Mouse (Mus musculus): ENCODE data around the gene Tep1. TPM values are rescaled to one million over a fixed set of nuclear protein-coding genes. Genes with fewer than 3 reads are reported as not detected.
A peak's percentile ranks its signal among the peaks of the same experiment; 100 is the strongest.

The Tep1 gene
- polyA plus RNA-seq, 1 experiment from 2014 or later, result 6.2 TPM

GRCm38 (mm10) chr14:50802441-50802840 is 67.9 kb downstream of the Tep1 start:
- Histone ChIP-seq H3K27ac (no peak overlapping the region), H3K4me1 (no peaks in the 10 kb centered on the region), H3K9me3 (no peaks in the 10 kb centered on the region), H3K27me3 (ENCODE audit: insufficient read depth, poor library complexity, severe bottlenecking) (no peaks in the 10 kb centered on the region), H3K4me3 (no peak overlapping the region), H3K36me3 (no peaks in the 10 kb centered on the region)
- no peak for DNase-seq (ENCODE audit: low spot score)
- WGBS, result 86% methylated on average over 6 of the region's 6 CpGs

GRCm38 (mm10) chr14:50799502-50800259 is 70.7 kb downstream of the Tep1 start:
- H3K9me3 ChIP-seq, result no peaks in the 10 kb centered on the region
- no peak overlapping the region for H3K27ac ChIP-seq
- 3% methylated on average over 3 of the region's 3 CpGs for WGBS
- no peak for DNase-seq (ENCODE audit: low spot score)
- H3K27me3 ChIP-seq (ENCODE audit: insufficient read depth, poor library complexity, severe bottlenecking), result no peaks in the 10 kb centered on the region
- no peaks in the 10 kb centered on the region for H3K36me3 ChIP-seq
- no peaks in the 10 kb centered on the region for H3K4me1 ChIP-seq
- no peak overlapping the region for H3K4me3 ChIP-seq

GRCm38 (mm10) chr14:50798512-50798911 is 71.8 kb downstream of the Tep1 start:
- Histone ChIP-seq H3K9me3 (no peaks in the 10 kb centered on the region), H3K4me3 (no peak overlapping the region), H3K36me3 (no peaks in the 10 kb centered on the region), H3K27ac (no peak overlapping the region), H3K27me3 (ENCODE audit: insufficient read depth, poor library complexity, severe bottlenecking) (no peaks in the 10 kb centered on the region), H3K4me1 (no peaks in the 10 kb centered on the region)
- WGBS, result 51% methylated on average over 2 of the region's 2 CpGs
- no peak for DNase-seq (ENCODE audit: low spot score)

GRCm38 (mm10) chr14:50796464-50796863 is 73.9 kb downstream of the Tep1 start:
- no peak overlapping the region for H3K27ac ChIP-seq
- H3K36me3 ChIP-seq, result no peaks in the 10 kb centered on the region
- 88% methylated on average over 1 of the region's 1 CpGs for WGBS
- no peak for DNase-seq (ENCODE audit: low spot score)
- no peaks in the 10 kb centered on the region for H3K9me3 ChIP-seq
- no peak overlapping the region for H3K4me3 ChIP-seq
- no peaks in the 10 kb centered on the region for H3K27me3 ChIP-seq (ENCODE audit: insufficient read depth, poor library complexity, severe bottlenecking)
- H3K4me1 ChIP-seq, result no peaks in the 10 kb centered on the region

GRCm38 (mm10) chr14:50795965-50796364 is 74.4 kb downstream of the Tep1 start:
- H3K4me3 ChIP-seq, result no peak overlapping the region
- DNase-seq (ENCODE audit: low spot score), result no peak
- 84% methylated on average over 4 of the region's 4 CpGs for WGBS
- no peaks in the 10 kb centered on the region for H3K27me3 ChIP-seq (ENCODE audit: insufficient read depth, poor library complexity, severe bottlenecking)
- no peaks in the 10 kb centered on the region for H3K4me1 ChIP-seq
- H3K36me3 ChIP-seq, result no peaks in the 10 kb centered on the region
- H3K9me3 ChIP-seq, result no peaks in the 10 kb centered on the region
- no peak overlapping the region for H3K27ac ChIP-seq

- WGBS, result 89% methylated on average over 24 of the region's 24 CpGs
- no peak for DNase-seq (ENCODE audit: low spot score)
- Histone ChIP-seq H3K4me1 (no peaks in the 10 kb centered on the region), H3K4me3 (no peak overlapping the region), H3K36me3 (no peaks in the 10 kb centered on the region), H3K27ac (no peak overlapping the region), H3K27me3 (ENCODE audit: insufficient read depth, poor library complexity, severe bottlenecking) (no peaks in the 10 kb centered on the region), H3K9me3 (no peaks in the 10 kb centered on the region)
Measured at GRCm38 (mm10) chr14:50795261-50795935, 75.0 kb downstream of the Tep1 start.

GRCm38 (mm10) chr14:50788157-50788556 is 82.2 kb downstream of the Tep1 start:
- DNase-seq (ENCODE audit: low spot score), result peak; percentile 14
- Histone ChIP-seq H3K27me3 (ENCODE audit: insufficient read depth, poor library complexity, severe bottlenecking) (no peaks in the 10 kb centered on the region), H3K36me3 (no peaks in the 10 kb centered on the region), H3K9me3 (no peaks in the 10 kb centered on the region), H3K27ac (no peak overlapping the region), H3K4me3 (no peak overlapping the region), H3K4me1 (no peaks in the 10 kb centered on the region; the same call in 1 of the 2 replicates)
- WGBS, result 6% methylated on average over 2 of the region's 2 CpGs

GRCm38 (mm10) chr14:50785251-50785637 is 85.1 kb downstream of the Tep1 start, which contains the start of gene Ttc5:
Ttc5 (minus strand) TSS chr14:50785519.
- no peaks in the 10 kb centered on the region; the same call in 1 of the 2 replicates for H3K4me1 ChIP-seq
- peak within 1 kb of the TSS; percentile 86 for H3K27ac ChIP-seq
- peaks cover 14% of the 10 kb centered on the region for H3K36me3 ChIP-seq
- no peaks in the 10 kb centered on the region for H3K9me3 ChIP-seq
- H3K4me3 ChIP-seq, result peak within 1 kb of the TSS; percentile 77
- under 1% methylated on average over 21 of the region's 21 CpGs for whole genome bisulfite sequencing
- H3K27me3 ChIP-seq (ENCODE audit: insufficient read depth, poor library complexity, severe bottlenecking), result no peaks in the 10 kb centered on the region
- DNase-seq (ENCODE audit: low spot score), result peak; percentile 94

GRCm38 (mm10) chr14:50784391-50785250 is 85.7 kb downstream of the Tep1 start:
- H3K4me1 ChIP-seq, result no peaks in the 10 kb centered on the region; the same call in 1 of the 2 replicates
- peak overlapping the region; percentile 86 for H3K27ac ChIP-seq
- H3K4me3 ChIP-seq, result peak overlapping the region; percentile 77
- H3K36me3 ChIP-seq, result peaks cover 15% of the 10 kb centered on the region
- no peak for DNase-seq (ENCODE audit: low spot score)
- H3K27me3 ChIP-seq (ENCODE audit: insufficient read depth, poor library complexity, severe bottlenecking), result no peaks in the 10 kb centered on the region
- H3K9me3 ChIP-seq, result no peaks in the 10 kb centered on the region
- 25% methylated on average over 16 of the region's 16 CpGs for WGBS

GRCm38 (mm10) chr14:50782166-50782565 is 88.2 kb downstream of the Tep1 start:
- WGBS, result 89% methylated on average over 3 of the region's 3 CpGs
- DNase-seq (ENCODE audit: low spot score), result no peak

More at GRCm38 (mm10) chr14:50782166-50782565, 88.2 kb downstream of the Tep1 start:
- no peaks in the 10 kb centered on the region; the same call in 1 of the 2 replicates for H3K4me1 ChIP-seq
- no peaks in the 10 kb centered on the region for H3K27me3 ChIP-seq (ENCODE audit: insufficient read depth, poor library complexity, severe bottlenecking)
- H3K36me3 ChIP-seq, result peaks cover 22% of the 10 kb centered on the region
- H3K4me3 ChIP-seq, result no peak overlapping the region
- no peak overlapping the region for H3K27ac ChIP-seq
- no peaks in the 10 kb centered on the region for H3K9me3 ChIP-seq

All from heart, embryonic 10.5 days (tissue).